Mouse (Mus musculus) midbrain, embryonic 16.5 days (tissue): ENCODE measurements around the gene Pomc. TPM values are rescaled to one million over a fixed set of nuclear protein-coding genes. Genes with fewer than 3 reads are reported as not detected.

Experiments
- ATAC-seq: fragments of 200-750 bp; cut with Nextera tagmentation; 2 replicates; pipeline ENCODE4 v1.8.0; 2017; ENCODE audit warnings: moderate TSS enrichment
- H3K27ac ChIP-seq: fragments of 300-500 bp; sonication (generic); 2 replicates; pipeline ENCODE4 v1.5.1; 2014; ENCODE audit warnings: mild to moderate bottlenecking, low read length, mixed read lengths
- H3K27me3 ChIP-seq: fragments of 300-500 bp; sonication (generic); 2 replicates; pipeline ENCODE4 v1.6.1; 2014; ENCODE audit warnings: low read depth, low read length, mixed read lengths; ENCODE audit not compliant: control insufficient read depth, insufficient read depth
- H3K36me3 ChIP-seq: fragments of 300-500 bp; sonication (generic); 2 replicates; pipeline ENCODE4 v1.6.1; 2014; ENCODE audit warnings: mild to moderate bottlenecking, low read length, moderate library complexity, mixed read lengths; ENCODE audit not compliant: control insufficient read depth, insufficient read depth
- H3K4me1 ChIP-seq: fragments of 300-500 bp; sonication (generic); 2 replicates; pipeline ENCODE4 v1.6.1; 2014; ENCODE audit warnings: mild to moderate bottlenecking, low read length, mixed read lengths; ENCODE audit not compliant: control insufficient read depth, insufficient read depth
- H3K4me2 ChIP-seq: fragments of 300-500 bp; sonication (generic); 2 replicates; pipeline ENCODE4 v1.6.1; 2014; ENCODE audit warnings: mild to moderate bottlenecking, low read length, mixed read lengths
- H3K4me3 ChIP-seq: fragments of 300-500 bp; sonication (generic); 2 replicates; pipeline ENCODE4 v1.5.1; 2014; ENCODE audit warnings: low read depth, mild to moderate bottlenecking, low read length, moderate library complexity, mixed read lengths
- H3K9ac ChIP-seq: fragments of 300-500 bp; sonication (generic); 2 replicates; pipeline ENCODE4 v1.6.1; 2014; ENCODE audit warnings: low read depth, low read length, mixed read lengths
- H3K9me3 ChIP-seq: fragments of 300-500 bp; sonication (generic); replicated peaks from 2 replicates; pipeline ENCODE4 v1.6.1; 2014; ENCODE audit warnings: mild to moderate bottlenecking, low read length, mixed read lengths; ENCODE audit not compliant: control insufficient read depth, poor library complexity, severe bottlenecking
- WGBS: fragments of 180-500 bp; shearing (Covaris S2); extraction: QIAGEN DNeasy Blood & Tissue Kit; methylation state at CpG from one replicate; pipeline ENCODE4 v1.1.7; 2014; 5-methylcytosine and 5-hydroxymethylcytosine counted together
- polyA plus RNA-seq: library from polyadenylated mRNA; unstranded; fragments of >200 nt; fragmentation: Nextera tagmentation; extraction: Ambion mirVana; gene quantifications from 2 replicates; pipeline ENCODE4 v1.2.1, GENCODE M21; 2015

Gene Pomc
- polyA plus RNA-seq = 5.2 and 7.2 TPM in 2 replicates

DNA sequence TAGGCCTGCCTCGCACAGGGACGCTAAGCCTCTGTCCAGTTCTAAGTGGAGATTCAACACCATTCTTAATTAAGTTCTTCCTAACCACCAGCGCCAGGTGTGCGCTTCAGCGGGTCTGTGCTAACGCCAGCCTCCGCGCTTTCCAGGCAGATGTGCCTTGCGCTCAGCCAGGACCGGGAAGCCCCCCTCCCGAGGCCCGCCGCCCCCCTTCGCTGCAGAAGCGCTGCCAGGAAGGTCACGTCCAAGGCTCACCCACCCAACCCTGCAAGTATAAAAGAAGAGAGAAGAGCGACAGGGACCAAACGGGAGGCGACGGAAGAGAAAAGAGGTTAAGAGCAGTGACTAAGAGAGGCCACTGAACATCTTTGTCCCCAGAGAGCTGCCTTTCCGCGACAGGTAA is at the start of gene Pomc:
Gene Pomc (plus strand): TSS at position 301 of the 400 bp plus-strand sequence.
- Histone ChIP-seq H3K9me3 (no peaks in the 10 kb centered on the region), H3K9ac (no peak within 1 kb of the TSS; the same call in 1 of the 2 replicates), H3K4me1 (peaks cover 3% of the 10 kb centered on the region; the same call in 1 of the 2 replicates), H3K27ac (no peak within 1 kb of the TSS), H3K36me3 (no peaks in the 10 kb centered on the region), H3K4me2 (peak within 1 kb of the TSS; percentile 28; the same call in 1 of the 2 replicates), H3K4me3 (no peak within 1 kb of the TSS), H3K27me3 (peaks cover 15% of the 10 kb centered on the region)
- 20% methylated on average over 21 of the region's 22 CpGs for WGBS
- no peak for ATAC-seq

DNA sequence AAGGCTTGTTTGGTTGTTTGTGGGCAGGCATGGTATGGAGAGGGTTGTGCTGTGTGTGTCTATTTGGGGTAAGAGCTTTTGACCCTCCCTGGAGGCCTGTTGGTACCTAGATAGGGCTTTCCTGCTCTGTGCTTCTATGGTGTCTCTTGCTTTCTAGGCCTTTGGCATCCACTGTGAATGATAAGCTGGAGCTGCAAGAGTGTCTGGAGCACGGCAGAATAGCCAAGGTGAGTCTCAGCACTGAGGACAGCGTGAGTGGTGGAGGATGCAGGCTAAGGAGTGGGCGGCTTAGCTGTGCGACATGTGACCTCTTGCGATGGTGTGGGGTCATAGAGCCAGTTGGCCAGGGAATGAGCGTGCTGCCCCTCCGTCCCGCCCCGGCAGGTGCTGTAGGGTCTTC is 49.3 kb upstream of the Pomc start:
- Histone ChIP-seq H3K4me3 (no peak overlapping the region), H3K27ac (no peak overlapping the region), H3K9ac (no peak overlapping the region), H3K27me3 (no peaks in the 10 kb centered on the region), H3K9me3 (no peaks in the 10 kb centered on the region), H3K4me2 (no peak overlapping the region), H3K4me1 (no peaks in the 10 kb centered on the region), H3K36me3 (peaks cover 55% of the 10 kb centered on the region)
- 95% methylated on average over 9 of the region's 9 CpGs for WGBS
- no peak for ATAC-seq

DNA sequence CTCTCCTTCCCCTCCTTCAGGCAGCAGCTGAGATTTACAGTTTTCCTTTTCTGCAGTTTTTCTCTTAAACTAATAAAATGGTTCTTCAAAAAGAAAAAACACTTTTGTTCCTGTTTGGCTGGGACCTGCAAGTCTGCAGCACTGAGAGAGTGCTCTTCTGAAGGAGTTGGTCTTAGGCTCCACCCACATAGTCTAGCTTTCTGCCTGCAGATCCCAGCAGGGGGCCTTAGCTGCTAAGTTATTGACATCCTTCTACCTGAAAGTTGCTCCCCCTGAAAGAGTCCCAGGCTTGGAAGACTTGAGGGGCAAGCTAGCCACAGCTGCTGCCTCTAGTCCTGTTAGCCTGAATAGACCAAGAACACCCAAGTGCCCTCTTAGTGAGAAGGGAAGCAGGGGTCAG is 48.4 kb upstream of the Pomc start:
- H3K4me2 ChIP-seq = no peak overlapping the region
- no peaks in the 10 kb centered on the region for H3K9me3 ChIP-seq
- H3K4me1 ChIP-seq = no peaks in the 10 kb centered on the region
- H3K9ac ChIP-seq = no peak overlapping the region
- no peaks in the 10 kb centered on the region for H3K27me3 ChIP-seq
- H3K4me3 ChIP-seq = no peak overlapping the region
- H3K27ac ChIP-seq = no peak overlapping the region
- peaks cover 50% of the 10 kb centered on the region for H3K36me3 ChIP-seq
- no peak for ATAC-seq

- Histone ChIP-seq H3K4me2 (no peak overlapping the region), H3K27me3 (no peaks in the 10 kb centered on the region), H3K4me3 (no peak overlapping the region), H3K4me1 (no peaks in the 10 kb centered on the region), H3K9me3 (no peaks in the 10 kb centered on the region), H3K36me3 (peaks cover 43% of the 10 kb centered on the region), H3K9ac (no peak overlapping the region), H3K27ac (peak overlapping the region; percentile 29; the same call in 1 of the 2 replicates)
- WGBS = 85% methylated on average over 4 of the region's 4 CpGs
- ATAC-seq = no peak
Observed at GRCm38 (mm10) chr12:3907008-3907407, 47.7 kb upstream of the Pomc start.

DNA sequence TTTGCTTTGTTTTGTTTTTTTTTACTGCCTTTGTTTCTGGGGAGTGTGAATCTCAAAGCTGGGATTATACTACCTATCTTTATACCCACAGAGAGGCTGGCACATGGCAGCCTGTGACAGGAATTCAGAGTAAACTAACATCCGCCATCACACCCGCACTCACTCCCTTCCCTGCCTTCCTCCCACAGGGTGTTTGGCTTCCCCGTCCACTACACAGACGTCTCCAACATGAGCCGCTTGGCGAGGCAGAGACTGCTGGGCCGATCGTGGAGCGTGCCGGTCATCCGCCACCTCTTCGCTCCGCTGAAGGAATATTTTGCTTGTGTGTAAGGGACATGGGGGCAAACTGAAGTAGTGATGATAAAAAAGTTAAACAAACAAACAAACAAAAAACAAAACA is 47.3 kb upstream of the Pomc start:
- H3K27ac ChIP-seq = no peak overlapping the region
- ATAC-seq = no peak
- no peak overlapping the region for H3K4me2 ChIP-seq
- whole genome bisulfite sequencing = 77% methylated on average over 13 of the region's 13 CpGs
- H3K4me3 ChIP-seq = no peak overlapping the region
- H3K9me3 ChIP-seq = no peaks in the 10 kb centered on the region
- no peaks in the 10 kb centered on the region for H3K4me1 ChIP-seq
- no peaks in the 10 kb centered on the region for H3K27me3 ChIP-seq
- peaks cover 39% of the 10 kb centered on the region for H3K36me3 ChIP-seq
- H3K9ac ChIP-seq = no peak overlapping the region

- H3K36me3 ChIP-seq = peaks cover 21% of the 10 kb centered on the region
- 81% methylated on average over 10 of the region's 10 CpGs for WGBS
- H3K27ac ChIP-seq = no peak overlapping the region
- no peak overlapping the region for H3K9ac ChIP-seq
- ATAC-seq = peak; percentile 49; the same call in 1 of the 2 replicates
- H3K27me3 ChIP-seq = no peaks in the 10 kb centered on the region
- H3K4me1 ChIP-seq = no peaks in the 10 kb centered on the region
- H3K4me2 ChIP-seq = no peak overlapping the region
- no peaks in the 10 kb centered on the region for H3K9me3 ChIP-seq
- no peak overlapping the region for H3K4me3 ChIP-seq
Observed at GRCm38 (mm10) chr12:3910466-3911093, 44.2 kb upstream of the Pomc start.

GRCm38 (mm10) chr12:3911831-3912348 is 42.9 kb upstream of the Pomc start:
- Histone ChIP-seq H3K4me3 (no peak overlapping the region), H3K4me2 (no peak overlapping the region), H3K9ac (no peak overlapping the region), H3K9me3 (no peaks in the 10 kb centered on the region), H3K4me1 (no peaks in the 10 kb centered on the region), H3K27me3 (no peaks in the 10 kb centered on the region), H3K27ac (no peak overlapping the region), H3K36me3 (peaks cover 11% of the 10 kb centered on the region; the same call in 1 of the 2 replicates)
- 92% methylated on average over 7 of the region's 7 CpGs for WGBS
- no peak for ATAC-seq

DNA sequence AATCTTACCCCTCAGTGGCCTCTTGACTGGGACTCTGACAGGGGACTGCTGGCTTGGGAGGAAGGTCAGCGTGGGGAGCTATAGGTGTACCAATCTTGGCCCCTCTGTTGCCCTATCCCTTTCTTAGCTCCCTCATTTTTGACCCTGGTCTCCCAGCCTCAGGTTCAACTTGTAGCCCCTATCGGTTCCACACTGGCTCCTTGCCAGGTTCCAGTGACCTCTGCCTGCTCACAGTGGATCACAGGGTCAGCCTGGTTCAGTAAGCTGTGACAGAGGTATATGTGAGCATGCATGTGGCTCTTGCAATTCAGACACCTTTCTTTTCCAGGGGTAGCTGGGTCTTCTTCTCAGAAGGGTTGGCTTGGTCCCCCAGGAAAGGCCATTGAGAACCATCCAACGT is 38.9 kb upstream of the Pomc start:
- no peak for ATAC-seq
- H3K4me1 ChIP-seq = peaks cover 3% of the 10 kb centered on the region; the same call in 1 of the 2 replicates

GRCm38 (mm10) chr12:3917668-3918341 is 36.9 kb upstream of the Pomc start:
- H3K9me3 ChIP-seq = no peaks in the 10 kb centered on the region
- no peak overlapping the region for H3K9ac ChIP-seq
- H3K4me2 ChIP-seq = no peak overlapping the region
- peak; percentile 65 for ATAC-seq
- peaks cover 5% of the 10 kb centered on the region; the same call in 1 of the 2 replicates for H3K4me1 ChIP-seq
- no peak overlapping the region for H3K4me3 ChIP-seq
- WGBS = 19% methylated on average over 14 of the region's 14 CpGs
- no peak overlapping the region for H3K27ac ChIP-seq
- H3K27me3 ChIP-seq = no peaks in the 10 kb centered on the region
- H3K36me3 ChIP-seq = no peaks in the 10 kb centered on the region

More for the DNA sequence above, 38.9 kb upstream of the Pomc start:
- no peak overlapping the region for H3K9ac ChIP-seq
- H3K4me2 ChIP-seq = no peak overlapping the region
- H3K36me3 ChIP-seq = no peaks in the 10 kb centered on the region
- H3K4me3 ChIP-seq = no peak overlapping the region
- 88% methylated on average over 3 of the region's 3 CpGs for WGBS
- H3K27me3 ChIP-seq = no peaks in the 10 kb centered on the region
- H3K9me3 ChIP-seq = no peaks in the 10 kb centered on the region
- no peak overlapping the region for H3K27ac ChIP-seq
